Mouse (Mus musculus): ENCODE data around the gene Olfr1420. TPM values are rescaled to one million over a fixed set of nuclear protein-coding genes. Genes with fewer than 3 reads are reported as not detected.

Gene Olfr1420
- total RNA-seq, 2 experiments from 2014 or later: not detected

Other genes starting within 250 kb of the Olfr1420 start
- gene Ms4a3, start 245.7 kb upstream of the Olfr1420 start, total RNA-seq (2015): 42.5 and 48.3 TPM in 2 replicates
- 29.5 and 38.1 TPM in 2 replicates for gene Ms4a3, start 245.7 kb upstream of the Olfr1420 start, total RNA-seq (2017)
- 0.51 TPM in 1 of 2 replicates, not detected in the other for gene Oosp2, start 226.0 kb upstream of the Olfr1420 start, total RNA-seq (2015)
- gene Oosp2, start 226.0 kb upstream of the Olfr1420 start, total RNA-seq (2017): not detected in 2 replicates
- gene Oosp1, start 195.4 kb upstream of the Olfr1420 start, total RNA-seq (2015): 0.16 and 0.67 TPM in 2 replicates
- 1.1 TPM in 1 of 2 replicates, not detected in the other for gene Oosp1, start 195.4 kb upstream of the Olfr1420 start, total RNA-seq (2017)
- gene Oosp3, start 189.5 kb upstream of the Olfr1420 start, total RNA-seq (2015): not detected in 2 replicates
- not detected in 2 replicates for gene Oosp3, start 189.5 kb upstream of the Olfr1420 start, total RNA-seq (2017)
- gene Gif, start 139.0 kb upstream of the Olfr1420 start, total RNA-seq (2015): not detected in 2 replicates
- not detected in 2 replicates for gene Gif, start 139.0 kb upstream of the Olfr1420 start, total RNA-seq (2017)
- gene Mrpl16, start 116.2 kb upstream of the Olfr1420 start, total RNA-seq (2015): 34.2 and 38.7 TPM in 2 replicates
- gene Mrpl16, start 116.2 kb upstream of the Olfr1420 start, total RNA-seq (2017): 50.3 and 50.5 TPM in 2 replicates
- gene Stx3, start 67.2 kb upstream of the Olfr1420 start, total RNA-seq (2015): 27.6 and 28.5 TPM in 2 replicates
- gene Stx3, start 67.2 kb upstream of the Olfr1420 start, total RNA-seq (2017): 30.4 and 31.5 TPM in 2 replicates
- gene Olfr1417, start 47.3 kb upstream of the Olfr1420 start, total RNA-seq (2015): not detected in 2 replicates
- gene Olfr1417, start 47.3 kb upstream of the Olfr1420 start, total RNA-seq (2017): not detected in 2 replicates
- gene Olfr1418, start 25.5 kb upstream of the Olfr1420 start, total RNA-seq (2015): not detected in 2 replicates
- gene Olfr1418, start 25.5 kb upstream of the Olfr1420 start, total RNA-seq (2017): not detected in 2 replicates
- gene Olfr1419, start 11.5 kb upstream of the Olfr1420 start, total RNA-seq (2015): not detected in 2 replicates
- not detected in 2 replicates for gene Olfr1419, start 11.5 kb upstream of the Olfr1420 start, total RNA-seq (2017)
- gene Patl1, start 25.8 kb downstream of the Olfr1420 start, total RNA-seq (2015): 45.5 and 48.7 TPM in 2 replicates
- 20.3 and 26.1 TPM in 2 replicates for gene Patl1, start 25.8 kb downstream of the Olfr1420 start, total RNA-seq (2017)
- gene Osbp, start 79.4 kb downstream of the Olfr1420 start, total RNA-seq (2015): 35.0 and 36.9 TPM in 2 replicates
- gene Osbp, start 79.4 kb downstream of the Olfr1420 start, total RNA-seq (2017): 42.6 and 43.3 TPM in 2 replicates
- 0.02 TPM in 1 of 2 replicates, not detected in the other for gene Olfr1423, start 154.8 kb downstream of the Olfr1420 start, total RNA-seq (2015)
- gene Olfr1423, start 154.8 kb downstream of the Olfr1420 start, total RNA-seq (2017): not detected in 2 replicates
- not detected in 2 replicates for gene Olfr1424, start 176.1 kb downstream of the Olfr1420 start, total RNA-seq (2015)
- gene Olfr1424, start 176.1 kb downstream of the Olfr1420 start, total RNA-seq (2017): not detected in 2 replicates
- gene Olfr1425, start 191.2 kb downstream of the Olfr1420 start, total RNA-seq (2015): not detected in 2 replicates
- not detected in 2 replicates for gene Olfr1425, start 191.2 kb downstream of the Olfr1420 start, total RNA-seq (2017)
- gene Olfr1426, start 205.4 kb downstream of the Olfr1420 start, total RNA-seq (2015): not detected in 2 replicates
- not detected in 2 replicates for gene Olfr1426, start 205.4 kb downstream of the Olfr1420 start, total RNA-seq (2017)
- not detected in 2 replicates for gene Olfr1427, start 216.8 kb downstream of the Olfr1420 start, total RNA-seq (2015)
- gene Olfr1427, start 216.8 kb downstream of the Olfr1420 start, total RNA-seq (2017): not detected in 2 replicates
- not detected in 2 replicates for gene Olfr1428, start 229.3 kb downstream of the Olfr1420 start, total RNA-seq (2015)
- not detected in 2 replicates for gene Olfr1428, start 229.3 kb downstream of the Olfr1420 start, total RNA-seq (2017)
- gene Olfr76, start 236.6 kb downstream of the Olfr1420 start, total RNA-seq (2015): not detected in 2 replicates
- gene Olfr76, start 236.6 kb downstream of the Olfr1420 start, total RNA-seq (2017): not detected in 2 replicates

Measured in megakaryocyte, adult 5-6 weeks (primary cell).